Mouse (Mus musculus) megakaryocyte-erythroid progenitor cell, adult 5-6 weeks (primary cell): ENCODE data around the gene Hlx. TPM values are rescaled to one million over a fixed set of nuclear protein-coding genes. Genes with fewer than 3 reads are reported as not detected.

Experiments
- total RNA-seq, 2 experiments: library from RNA; stranded (forward) in 1 of 2; stranded (reverse) in 1 of 2; fragments of 200-1000, 215-1000 nt in 1 of 2; fragments of >200 nt in 1 of 2; fragmentation: Nextera tagmentation in 1 of 2; gene quantifications; 2 replicates each; pipeline ENCODE4 v1.2.3; 2014 to 2017

Hlx gene
- total RNA-seq, 2 experiments from 2014 or later, result 1.4 TPM; not detected in 1

Other genes with a start within 250 kb of the Hlx start
- gene Marc1, start 78.7 kb upstream of the Hlx start, total RNA-seq (2014; fragmentation: Nextera tagmentation), result not detected in 2 replicates
- not detected in 2 replicates for gene Marc1, start 78.7 kb upstream of the Hlx start, total RNA-seq (2017)
- 166 and 271 TPM in 2 replicates for gene Marc2, start 113.8 kb upstream of the Hlx start, total RNA-seq (2014; fragmentation: Nextera tagmentation)
- 101 and 114 TPM in 2 replicates for gene Marc2, start 113.8 kb upstream of the Hlx start, total RNA-seq (2017)
- not detected in 2 replicates for gene C130074G19Rik, start 150.6 kb upstream of the Hlx start, total RNA-seq (2014; fragmentation: Nextera tagmentation)
- not detected in 2 replicates for gene C130074G19Rik, start 150.6 kb upstream of the Hlx start, total RNA-seq (2017)